In genomic region chr11:88864458-88865197, GRCm38 (mm10) we compare ENCODE assay signal across 8 mouse cellular contexts. TPM values are rescaled to one million over a fixed set of nuclear protein-coding genes. Genes with fewer than 3 reads are reported as not detected.
A peak's percentile ranks its signal among the peaks of the same experiment; 100 is the strongest.
DNase-seq lines count a peak whose midpoint lies in the region; ATAC-seq and TF ChIP-seq lines count a peak whose summit lies in the region.

Gene Akap1, minus strand, starts transcription at chr11:88864586.

- TF ChIP-seq RAD21 in MEL (IDR thresholded peaks at IDR 0.05; ENCODE audit: low read depth, low read length) = no peak

- ATAC-seq in hematopoietic stem cell, adult 5-6 weeks (replicated peaks in 1 of 2; ENCODE audit: insufficient read depth in 1 of 2, low FRiP score in 2 of 2, low TSS enrichment in 1 of 2, low read depth in 1 of 2, poor library complexity in 2 of 2, severe bottlenecking in 2 of 2) = peak; percentile 88 to 93
- ATAC-seq in lung, embryonic 16.5 days (ENCODE audit: low read depth) = peak; percentile 97

- TF ChIP-seq POLR2A in MEL (IDR thresholded peaks at IDR 0.05; ENCODE audit: control insufficient read depth in 1 of 2, insufficient read depth in 1 of 2, low read depth in 1 of 2, low read length in 2 of 2, poor library complexity in 1 of 2) = peak; percentile 98 to 99
- TF ChIP-seq POLR2A in cerebellum, adult 2 months (IDR thresholded peaks at IDR 0.05; ENCODE audit: borderline replicate concordance, insufficient read depth, low read length) = peak; percentile 91

- H3K4me2 ChIP-seq in lung, embryonic 16.5 days (ENCODE audit: low read depth, low read length) = peak within 1 kb of the TSS; percentile 97

- peak within 1 kb of the TSS; percentile 75 to 96 for H3K4me3 ChIP-seq in MEL (ENCODE audit: control insufficient read depth in 1 of 2, insufficient read depth in 1 of 2, low read depth in 2 of 2, low read length in 2 of 2)
- H3K4me3 ChIP-seq in cerebellum, adult 2 months (replicated peaks; ENCODE audit: insufficient read depth, low read depth, low read length) = peak within 1 kb of the TSS; percentile 92
- peak within 1 kb of the TSS; percentile 83 for H3K4me3 ChIP-seq in lung, embryonic 16.5 days (ENCODE audit: low read length)

- H3K79me2 ChIP-seq in MEL (ENCODE audit: control insufficient read depth, insufficient read depth, low read length, poor library complexity) = peaks cover 46% of the 10 kb centered on the region

- TF ChIP-seq EP300 in MEL (IDR thresholded peaks at IDR 0.05; ENCODE audit: low read depth in 1 of 2, low read length in 2 of 2) = peak in 1 of 2 experiments; percentile 27; a peak in 1 of 4 replicates

- H3K27me3 ChIP-seq in MEL (ENCODE audit: control insufficient read depth in 1 of 2, insufficient read depth in 2 of 2, low read length in 2 of 2) = peaks cover 0 to 5% of the 10 kb centered on the region in 2 experiments; a peak in 2 of 4 replicates
- no peaks in the 10 kb centered on the region for H3K27me3 ChIP-seq in cerebellum, adult 2 months (ENCODE audit: control insufficient read depth, insufficient read depth, low read length)
- H3K27me3 ChIP-seq in lung, embryonic 16.5 days (ENCODE audit: control insufficient read depth, insufficient read depth, low read depth, low read length) = no peaks in the 10 kb centered on the region

- TF ChIP-seq CTCF in MEL (IDR thresholded peaks at IDR 0.05 in 2 of 3, conservative IDR thresholded peaks at IDR 0.05 in 1 of 3; ENCODE audit: control insufficient read depth in 1 of 3, insufficient read depth in 1 of 3, low read depth in 2 of 3, low read length in 3 of 3, poor library complexity in 1 of 3, severe bottlenecking in 1 of 3) = no peak
- no peak for TF ChIP-seq CTCF in cerebellum, adult 2 months (IDR thresholded peaks at IDR 0.05; ENCODE audit: borderline replicate concordance, insufficient read depth, low read depth, low read length)

- H3K4me1 ChIP-seq in MEL (ENCODE audit: control insufficient read depth in 1 of 2, insufficient read depth in 2 of 2, low read length in 2 of 2) = peaks cover 7 to 18% of the 10 kb centered on the region in 2 experiments
- peaks cover 3% of the 10 kb centered on the region; the same call in 1 of the 2 replicates for H3K4me1 ChIP-seq in cerebellum, adult 2 months (ENCODE audit: control insufficient read depth, insufficient read depth, low read length)
- H3K4me1 ChIP-seq in lung, embryonic 16.5 days (replicated peaks; ENCODE audit: control insufficient read depth, insufficient read depth, low read length) = peaks cover 24% of the 10 kb centered on the region

- WGBS in cerebellum, adult 2 months = 1% methylated on average over 60 of the region's 60 CpGs
- 2% methylated on average over 55 of the region's 60 CpGs for WGBS in lung, embryonic 16.5 days

- DNase-seq in MEL (ENCODE audit: low read depth, low spot score) = peak; percentile 99
- peak; percentile 95 for DNase-seq in cerebellum, adult 2 months
- peak; percentile 96 for DNase-seq in forelimb bud, embryonic 11.5 days (ENCODE audit: low read depth, low spot score)
- DNase-seq in layer of hippocampus, adult 9-10 months (ENCODE audit: low spot score) = peak; percentile 89
- DNase-seq in ovary, postnatal 14 days (ENCODE audit: low spot score) = peak; percentile 99
- DNase-seq in thymus, postnatal 14 days = peak; percentile 98

- peak within 1 kb of the TSS; percentile 48 for H3K27ac ChIP-seq in MEL (ENCODE audit: control insufficient read depth, low read depth, low read length)
- H3K27ac ChIP-seq in cerebellum, adult 2 months (ENCODE audit: insufficient read depth, low read length) = peak within 1 kb of the TSS; percentile 85
- H3K27ac ChIP-seq in lung, embryonic 16.5 days (ENCODE audit: low read length) = peak within 1 kb of the TSS; percentile 78

- peaks cover 0 to 18% of the 10 kb centered on the region in 2 experiments; a peak in 2 of 4 replicates for H3K36me3 ChIP-seq in MEL (ENCODE audit: control insufficient read depth in 1 of 2, insufficient read depth in 2 of 2, low read length in 2 of 2)
- H3K36me3 ChIP-seq in lung, embryonic 16.5 days (ENCODE audit: control insufficient read depth, insufficient read depth, low read length) = no peaks in the 10 kb centered on the region

- peak within 1 kb of the TSS; percentile 87 for H3K9ac ChIP-seq in MEL (ENCODE audit: control insufficient read depth, low read depth, low read length, poor library complexity, severe bottlenecking)
- H3K9ac ChIP-seq in lung, embryonic 16.5 days (ENCODE audit: low read length) = peak within 1 kb of the TSS; percentile 84

- H3K9me3 ChIP-seq in MEL (replicated peaks; ENCODE audit: insufficient read depth, low read length) = no peaks in the 10 kb centered on the region
- H3K9me3 ChIP-seq in lung, embryonic 16.5 days (ENCODE audit: control insufficient read depth, low read length) = no peaks in the 10 kb centered on the region

TF ChIP-seq in MEL, 35 proteins besides CTCF, POLR2A, EP300 and RAD21:
- TF ChIP-seq UBTF (IDR thresholded peaks at IDR 0.05; ENCODE audit: borderline replicate concordance, insufficient read depth, low read depth, low read length) (no peak), JUND (IDR thresholded peaks at IDR 0.05; ENCODE audit: low read depth, low read length) (no peak), TBP (IDR thresholded peaks at IDR 0.05; ENCODE audit: low read depth, low read length) (peak; percentile 84), CHD2 (IDR thresholded peaks at IDR 0.05; ENCODE audit: low read length) (peak; percentile 95), E2F4 (IDR thresholded peaks at IDR 0.05; ENCODE audit: borderline replicate concordance, low read depth, low read length) (peak; percentile 41; the same call in 1 of the 2 replicates), MAZ (IDR thresholded peaks at IDR 0.05; ENCODE audit: low read depth, low read length) (peak; percentile 97), RCOR1 (IDR thresholded peaks at IDR 0.05; ENCODE audit: low read depth, low read length) (no peak), ZMIZ1 (IDR thresholded peaks at IDR 0.05; ENCODE audit: low read depth, low read length) (peak; percentile 95), POLR2AphosphoS5 (IDR thresholded peaks at IDR 0.05; ENCODE audit: borderline replicate concordance, low read depth, low read length) (no peak), BHLHE40 (IDR thresholded peaks at IDR 0.05; ENCODE audit: borderline replicate concordance, low read depth, low read length) (0 out of 2 replicates have a peak, but pooled peaks have one; percentile 27), MAX (IDR thresholded peaks at IDR 0.05; ENCODE audit: low read length) (peak; percentile 97), SIN3A (IDR thresholded peaks at IDR 0.05; ENCODE audit: low read length) (peak; percentile 64), ZNF384 (IDR thresholded peaks at IDR 0.05; ENCODE audit: low read depth, low read length) (no peak), GATA1 (IDR thresholded peaks at IDR 0.05; ENCODE audit: low read depth, low read length) (no peak), ELF1 (IDR thresholded peaks at IDR 0.05; ENCODE audit: low read depth, low read length) (no peak; the same call in 1 of the 2 replicates), ETS1 (IDR thresholded peaks at IDR 0.05; ENCODE audit: low read depth, low read length) (peak; percentile 60), NELFE (IDR thresholded peaks at IDR 0.05; ENCODE audit: low read depth, low read length) (peak; percentile 99), MXI1 (IDR thresholded peaks at IDR 0.05; ENCODE audit: low read depth, low read length) (peak; percentile 99), CHD1 (IDR thresholded peaks at IDR 0.05; ENCODE audit: low read depth, low read length) (no peak), HCFC1 (IDR thresholded peaks at IDR 0.05; ENCODE audit: low read depth, low read length) (peak; percentile 74), MAFK (IDR thresholded peaks at IDR 0.05; ENCODE audit: borderline replicate concordance, low read depth, low read length) (no peak), MYB (IDR thresholded peaks at IDR 0.05; ENCODE audit: low read depth, low read length) (no peak), SMC3 (IDR thresholded peaks at IDR 0.05; ENCODE audit: low read depth, low read length) (no peak), TAL1 (IDR thresholded peaks at IDR 0.05; ENCODE audit: low read length) (no peak), USF2 (IDR thresholded peaks at IDR 0.05; ENCODE audit: borderline replicate concordance in 1 of 2, insufficient read depth in 1 of 2, low read depth in 1 of 2, low read length in 2 of 2) (no peak), TCF12 (IDR thresholded peaks at IDR 0.05; ENCODE audit: low read depth, low read length) (no peak; the same call in 1 of the 2 replicates), ZKSCAN1 (IDR thresholded peaks at IDR 0.05; ENCODE audit: low read depth, low read length) (no peak), MYC (IDR thresholded peaks at IDR 0.05; ENCODE audit: low read depth, low read length) (peak; percentile 83), USF1 (IDR thresholded peaks at IDR 0.05; ENCODE audit: low read depth, low read length) (peak; percentile 57; the same call in 1 of the 2 replicates), NRF1 (IDR thresholded peaks at IDR 0.05; ENCODE audit: insufficient read depth, low read depth, low read length, poor library complexity, severe bottlenecking) (peak; percentile 99; the same call in 1 of the 2 replicates), MEF2A (IDR thresholded peaks at IDR 0.05; ENCODE audit: extremely low read depth, insufficient replicate concordance, low read depth, low read length, poor library complexity, severe bottlenecking) (no peak), KAT2A (conservative IDR thresholded peaks at IDR 0.05; ENCODE audit: low read depth, low read length) (no peak; the same call in 1 of the 2 replicates), POLR2AphosphoS2 (IDR thresholded peaks at IDR 0.05; ENCODE audit: low read length) (peak; percentile 98), GABPA (IDR thresholded peaks at IDR 0.05; ENCODE audit: low read depth, low read length) (no peak), ZC3H11A (IDR thresholded peaks at IDR 0.05; ENCODE audit: low read depth, low read length) (0 out of 2 replicates have a peak, but pooled peaks have one; percentile 4)

RNA-seq across cellular contexts. Expression of gene Akap1, which starts in this region (rescaled TPM):
- 63.0 and 70.5 TPM in 2 replicates for total RNA-seq in MEL (2012; rRNA removed)
- 10 to 100 TPM; 39.0 to 59.6 TPM for polyA plus RNA-seq in MEL (2012; ENCODE audit: insufficient read depth in 1 of 2, insufficient read length in 2 of 2, low read depth in 1 of 2, low replicate concordance in 2 of 2, missing spikeins in 1 of 2)
- 41.5 and 42.8 TPM in 2 replicates for polyA plus RNA-seq in cerebellum, adult 2 months (2012; rRNA removed)
- 16.7 and 22.4 TPM in 2 replicates for total RNA-seq in hematopoietic stem cell, adult 5-6 weeks (2017)
- polyA plus RNA-seq in lung, embryonic 16.5 days (2015; fragmentation: Nextera tagmentation; extraction: Ambion mirVana) = 19.0 and 19.3 TPM in 2 replicates

Comparison
In these comparisons a context has a peak if more than half of its experiments do, and no peak if none do; other contexts are left out.
1. Peak in every context shown above with its lines: DNase-seq, ATAC-seq, H3K4me3 ChIP-seq and H3K27ac ChIP-seq.